In genomic region chr10:22905281-22905680, GRCm38 (mm10) we compare ENCODE assay signal across 21 mouse cellular contexts.
A peak's percentile ranks its signal among the peaks of the same experiment; 100 is the strongest.
DNase-seq lines count a peak whose midpoint lies in the region; ATAC-seq and TF ChIP-seq lines count a peak whose summit lies in the region.
"Had no signal": no experiment of that assay in that cellular context is flagged by ENCODE, and none has a peak within 500 bp of the region (broad histone marks: within the 10 kb centered on the region; RNA-seq: fewer than 3 reads in every experiment).

No protein-coding gene starts in this region.

- 0 out of 2 replicates have a peak, but pooled peaks cover 4% of the 10 kb centered on the region for H3K4me1 ChIP-seq in intestine, embryonic 15.5 days (replicated peaks)
- no peaks in the 10 kb centered on the region for H3K4me1 ChIP-seq in intestine, postnatal 0 days (replicated peaks; ENCODE audit: control insufficient read depth, insufficient read depth, low read length)
- H3K4me1 ChIP-seq in kidney, embryonic 16.5 days (ENCODE audit: insufficient read depth, low read length), result peaks cover 7% of the 10 kb centered on the region; the same call in 1 of the 2 replicates
- H3K4me1 ChIP-seq in intestine, embryonic 16.5 days (ENCODE audit: control insufficient read depth, insufficient read depth, low read length), result no peaks in the 10 kb centered on the region
- no peaks in the 10 kb centered on the region for H3K4me1 ChIP-seq in heart, adult 2 months (ENCODE audit: control insufficient read depth, insufficient read depth, low read length)

- no peak overlapping the region for H3K4me2 ChIP-seq in intestine, embryonic 15.5 days (replicated peaks)
- H3K4me2 ChIP-seq in intestine, postnatal 0 days (replicated peaks; ENCODE audit: low read depth), result no peak overlapping the region
- no peak overlapping the region for H3K4me2 ChIP-seq in kidney, embryonic 16.5 days (replicated peaks; ENCODE audit: low read depth, low read length)
- no peak overlapping the region for H3K4me2 ChIP-seq in intestine, embryonic 16.5 days (ENCODE audit: low read depth, low read length)

- no peak for DNase-seq in kidney, postnatal 4 days
- DNase-seq in heart, adult 2 months, result no peak
- DNase-seq: adrenal gland, adult 2 months; adrenal gland, adult 8-10 months; adrenal gland, postnatal 10 days; adrenal gland, postnatal 14 days; adrenal gland, postnatal 25 days; adrenal gland, postnatal 36 days; B cell, adult 2 months; cerebellum, adult 11 months; cerebellum, adult 11-12 months; cerebellum, adult 18-20 months had no signal

- no peaks in the 10 kb centered on the region for H3K79me2 ChIP-seq in heart, adult 2 months (replicated peaks; ENCODE audit: control insufficient read depth, insufficient read depth, low read length)

- H3K36me3 ChIP-seq in intestine, embryonic 15.5 days, result no peaks in the 10 kb centered on the region
- H3K36me3 ChIP-seq in intestine, postnatal 0 days (ENCODE audit: control insufficient read depth, insufficient read depth), result no peaks in the 10 kb centered on the region
- H3K36me3 ChIP-seq in kidney, embryonic 16.5 days (ENCODE audit: insufficient read depth, low read length), result no peaks in the 10 kb centered on the region
- H3K36me3 ChIP-seq in intestine, embryonic 16.5 days (ENCODE audit: control insufficient read depth, insufficient read depth, low read length), result no peaks in the 10 kb centered on the region
- no peaks in the 10 kb centered on the region for H3K36me3 ChIP-seq in heart, adult 2 months (ENCODE audit: control insufficient read depth, insufficient read depth, low read length)
- H3K36me3 ChIP-seq: G1E had no signal

- no peak overlapping the region for H3K9ac ChIP-seq in intestine, embryonic 15.5 days
- H3K9ac ChIP-seq in intestine, postnatal 0 days (ENCODE audit: low read depth, low read length), result no peak overlapping the region
- H3K9ac ChIP-seq in kidney, embryonic 16.5 days (replicated peaks; ENCODE audit: low read length), result no peak overlapping the region
- no peak overlapping the region for H3K9ac ChIP-seq in intestine, embryonic 16.5 days (ENCODE audit: low read depth, low read length)
- no peak overlapping the region for H3K9ac ChIP-seq in heart, adult 2 months (ENCODE audit: low read depth, low read length)

- intact Hi-C loops in heart, adult 2 months (cut with DNase I), result no loop called here

- WGBS in intestine, embryonic 15.5 days, result 80% methylated on average over 2 of the region's 2 CpGs
- 40% methylated on average over 2 of the region's 2 CpGs for WGBS in intestine, postnatal 0 days
- WGBS in kidney, embryonic 16.5 days, result 73% methylated on average over 2 of the region's 2 CpGs
- WGBS in intestine, embryonic 16.5 days, result 60% methylated on average over 2 of the region's 2 CpGs
- WGBS in heart, adult 2 months, result 67% methylated on average over 2 of the region's 2 CpGs

- no peak for TF ChIP-seq POLR2A in heart, adult 2 months (IDR thresholded peaks at IDR 0.05; ENCODE audit: insufficient read depth, low read depth, low read length)

- TF ChIP-seq CTCF in intestine, postnatal 0 days (IDR thresholded peaks at IDR 0.05; ENCODE audit: low read depth), result no peak
- no peak for TF ChIP-seq CTCF in heart, adult 2 months (IDR thresholded peaks at IDR 0.05)

- ATAC-seq in intestine, embryonic 15.5 days, result 0 out of 2 replicates have a peak, but pooled peaks have one; percentile 61
- no peak for ATAC-seq in intestine, postnatal 0 days
- 0 out of 2 replicates have a peak, but pooled peaks have one; percentile 42 for ATAC-seq in kidney, embryonic 16.5 days (ENCODE audit: low FRiP score, low TSS enrichment)
- peak; percentile 74 for ATAC-seq in intestine, embryonic 16.5 days
- ATAC-seq: activated CD4-positive, CD25-positive, alpha-beta regulatory T cell, adult 4 months; CD4-positive, CD25-positive, alpha-beta regulatory T cell, adult 4 months; Patski had no signal

- no peak overlapping the region for H3K4me3 ChIP-seq in intestine, embryonic 15.5 days (replicated peaks)
- no peak overlapping the region for H3K4me3 ChIP-seq in intestine, postnatal 0 days (ENCODE audit: low read depth, low read length)
- H3K4me3 ChIP-seq in kidney, embryonic 16.5 days (ENCODE audit: low read length), result no peak overlapping the region
- no peak overlapping the region for H3K4me3 ChIP-seq in intestine, embryonic 16.5 days (ENCODE audit: low read length)
- H3K4me3 ChIP-seq in heart, adult 2 months, result no peak overlapping the region

- no peak for TF ChIP-seq EP300 in heart, adult 2 months (IDR thresholded peaks at IDR 0.05; ENCODE audit: insufficient read depth, low read depth, low read length)

- no peak overlapping the region for H3K27ac ChIP-seq in intestine, embryonic 15.5 days
- no peak overlapping the region for H3K27ac ChIP-seq in intestine, postnatal 0 days (ENCODE audit: low read depth, low read length)
- no peak overlapping the region for H3K27ac ChIP-seq in kidney, embryonic 16.5 days (ENCODE audit: low read length)
- no peak overlapping the region for H3K27ac ChIP-seq in intestine, embryonic 16.5 days (ENCODE audit: low read length)
- H3K27ac ChIP-seq in heart, adult 2 months, result no peak overlapping the region

- no peaks in the 10 kb centered on the region for H3K27me3 ChIP-seq in intestine, embryonic 15.5 days (replicated peaks)
- H3K27me3 ChIP-seq in intestine, postnatal 0 days (replicated peaks; ENCODE audit: control insufficient read depth, insufficient read depth, low read length), result no peaks in the 10 kb centered on the region
- no peaks in the 10 kb centered on the region for H3K27me3 ChIP-seq in kidney, embryonic 16.5 days (ENCODE audit: insufficient read depth, low read length)
- no peaks in the 10 kb centered on the region for H3K27me3 ChIP-seq in intestine, embryonic 16.5 days (replicated peaks; ENCODE audit: control insufficient read depth, insufficient read depth, low read length)
- no peaks in the 10 kb centered on the region for H3K27me3 ChIP-seq in heart, adult 2 months (ENCODE audit: control insufficient read depth, insufficient read depth, low read length)
- H3K27me3 ChIP-seq: CH12.LX had no signal

- no peaks in the 10 kb centered on the region for H3K9me3 ChIP-seq in intestine, embryonic 15.5 days
- no peaks in the 10 kb centered on the region for H3K9me3 ChIP-seq in intestine, postnatal 0 days (ENCODE audit: control insufficient read depth)
- H3K9me3 ChIP-seq in kidney, embryonic 16.5 days (ENCODE audit: low read length), result no peaks in the 10 kb centered on the region
- H3K9me3 ChIP-seq in intestine, embryonic 16.5 days (ENCODE audit: control insufficient read depth, low read length), result no peaks in the 10 kb centered on the region
- H3K9me3 ChIP-seq: G1E had no signal
